Mouse (Mus musculus) retina, adult 2 months (tissue): ENCODE measurements at regions not wholly inside any gene's neighbourhood (a gene's known extent, or its start where the extent isn't known, plus 50 kb on each side); places are given as distances from the start of the nearest gene placed in this dataset.

Source experiments
- DNase-seq: peaks from one replicate; pipeline ENCODE4 v3.0.0-alpha.2; 2012; ENCODE audit warnings: low read depth, low spot score

- DNase-seq: peak; percentile 32
These were observed 198.4 kb downstream of the Klf6 start for GRCm38 (mm10) chr13:6059515-6060228.

GRCm38 (mm10) chr13:6060229-6060845 lies 199.1 kb downstream of the Klf6 start:
- DNase-seq: no peak

DNA sequence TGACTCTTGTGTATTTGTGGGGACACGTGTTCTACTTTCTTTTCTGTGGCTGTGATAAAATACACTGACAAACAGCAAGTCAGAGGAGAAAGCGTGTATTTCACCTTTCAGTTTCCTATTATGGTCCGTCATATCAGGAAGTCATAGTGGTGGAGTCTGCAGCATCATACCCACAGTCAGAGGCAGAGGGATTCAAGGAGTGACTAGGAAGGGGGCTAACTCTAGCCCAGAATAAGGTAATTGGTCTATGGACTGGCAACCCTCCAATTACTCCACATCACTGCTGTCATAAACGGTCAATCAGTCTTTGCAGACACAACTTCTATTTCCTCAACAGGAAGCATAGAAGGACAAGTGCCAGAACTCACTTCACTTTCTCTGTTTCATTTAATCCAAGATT lies 201.0 kb downstream of the Klf6 start:
- DNase-seq: no peak

GRCm38 (mm10) chr13:6062729-6063386 lies 201.6 kb downstream of the Klf6 start:
- no peak for DNase-seq

DNA sequence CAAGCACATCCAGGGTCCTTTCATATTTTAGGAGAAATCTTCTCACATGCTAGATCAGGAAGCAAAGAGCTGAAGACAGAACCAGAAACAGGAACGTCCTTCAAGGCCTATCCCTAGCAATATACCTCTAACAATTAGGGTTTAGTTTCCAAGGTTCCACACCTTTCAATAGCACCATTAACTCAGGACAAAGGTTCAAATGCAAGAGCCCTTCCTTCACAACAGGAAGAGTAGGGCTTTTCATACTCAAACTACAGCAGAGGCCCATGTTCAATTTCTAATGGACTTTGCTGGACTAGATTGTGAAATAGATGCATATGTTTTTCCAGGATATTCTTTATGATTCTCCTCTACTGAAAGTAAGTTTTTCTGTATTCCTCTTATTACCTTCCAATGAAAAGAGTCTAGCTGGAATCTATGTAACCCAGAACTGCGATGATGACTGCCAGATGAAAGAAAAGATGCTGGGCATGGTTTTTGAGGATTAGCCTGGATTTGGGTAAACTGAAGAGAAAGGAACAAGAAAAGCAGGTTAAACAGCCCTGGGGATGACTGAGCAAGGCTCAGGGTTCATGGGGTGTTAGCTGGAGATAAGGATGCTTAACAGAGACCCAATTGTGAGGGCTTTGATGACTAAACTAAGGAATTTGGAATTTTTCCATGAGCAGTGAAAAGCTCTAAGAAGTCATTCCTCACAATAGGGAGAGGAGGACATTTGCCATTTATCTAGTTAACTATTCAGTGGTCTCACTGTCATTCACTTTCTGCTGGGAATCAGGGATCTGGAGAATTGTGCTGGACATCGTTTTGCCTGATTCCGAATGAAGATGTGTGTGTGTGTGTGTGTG lies 215.9 kb downstream of the Klf6 start:
- DNase-seq: no peak

GRCm38 (mm10) chr13:6085891-6086290 lies 224.6 kb downstream of the Klf6 start:
- no peak for DNase-seq

GRCm38 (mm10) chr13:6109018-6109657 lies 247.9 kb downstream of the Klf6 start:
- no peak for DNase-seq

GRCm38 (mm10) chr13:6119703-6120102 lies 258.4 kb downstream of the Klf6 start:
- no peak for DNase-seq

- DNase-seq: no peak
These were observed 266.0 kb downstream of the Klf6 start for GRCm38 (mm10) chr13:6127311-6127710.

DNA sequence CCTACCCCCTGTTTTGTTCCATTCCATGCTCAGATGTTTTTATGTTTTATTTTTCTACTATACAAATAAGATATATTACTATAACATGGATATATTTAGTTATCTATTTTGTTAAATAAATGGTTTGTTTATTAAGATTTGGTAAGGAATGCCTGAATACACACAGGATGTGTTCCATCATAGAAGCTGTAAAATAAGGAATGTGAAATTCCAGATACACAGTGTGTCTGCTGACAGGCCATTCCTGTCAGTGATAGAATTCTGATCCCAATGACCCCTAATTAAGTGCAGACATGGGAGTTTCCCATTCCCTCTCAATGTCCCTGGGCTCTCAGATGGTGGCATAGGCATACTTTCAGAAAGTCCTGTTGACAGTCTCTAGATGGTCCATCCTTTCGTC lies 267.6 kb downstream of the Klf6 start:
- no peak for DNase-seq

- no peak for DNase-seq
These were observed 270.1 kb downstream of the Klf6 start for GRCm38 (mm10) chr13:6131363-6131762.

DNA sequence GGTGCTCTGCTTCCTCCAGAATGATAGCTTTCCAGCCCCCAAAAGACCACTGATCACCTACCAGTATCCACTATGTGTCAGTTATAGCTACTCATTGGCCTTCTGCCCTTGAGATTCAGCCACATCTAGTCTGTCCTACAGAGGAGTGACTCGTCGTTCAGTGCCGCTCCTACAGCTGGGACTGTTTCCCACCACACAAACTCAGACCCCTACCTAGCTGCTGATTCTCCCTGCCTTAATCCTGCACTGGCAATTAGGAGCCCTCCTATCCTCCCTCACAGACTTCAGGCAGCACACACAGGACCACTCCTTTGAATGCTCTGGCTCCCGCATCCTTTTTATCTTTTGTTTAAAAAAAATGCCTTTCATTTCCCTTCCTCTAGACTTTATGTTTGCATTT lies 275.9 kb downstream of the Klf6 start:
- no peak for DNase-seq

- no peak for DNase-seq
These were observed 281.5 kb downstream of the Klf6 start for GRCm38 (mm10) chr13:6142771-6143170.

GRCm38 (mm10) chr13:6153657-6154056 lies 292.4 kb downstream of the Klf6 start:
- no peak for DNase-seq

DNA sequence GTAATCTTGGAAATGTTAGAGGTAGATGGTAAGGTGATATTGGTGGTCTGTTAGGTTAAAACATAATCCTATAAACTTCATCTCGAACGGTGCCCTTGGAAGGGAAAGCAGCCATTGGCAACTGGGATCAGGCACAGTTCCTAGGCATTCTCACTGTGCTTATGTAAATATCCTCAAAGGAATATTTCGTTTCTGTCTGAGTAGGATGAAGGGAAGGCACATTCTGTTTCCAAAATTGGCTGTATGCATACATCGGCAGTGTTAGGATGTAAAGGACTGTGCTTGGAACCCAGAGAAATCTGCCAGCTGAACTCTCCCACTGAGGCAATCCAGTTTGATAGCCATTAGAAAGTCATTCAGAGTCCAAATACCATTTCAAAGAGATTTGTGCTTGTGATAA lies 294.9 kb downstream of the Klf6 start:
- DNase-seq: no peak

- DNase-seq: no peak
These were observed 295.7 kb downstream of the Klf6 start for GRCm38 (mm10) chr13:6157029-6157428.

DNA sequence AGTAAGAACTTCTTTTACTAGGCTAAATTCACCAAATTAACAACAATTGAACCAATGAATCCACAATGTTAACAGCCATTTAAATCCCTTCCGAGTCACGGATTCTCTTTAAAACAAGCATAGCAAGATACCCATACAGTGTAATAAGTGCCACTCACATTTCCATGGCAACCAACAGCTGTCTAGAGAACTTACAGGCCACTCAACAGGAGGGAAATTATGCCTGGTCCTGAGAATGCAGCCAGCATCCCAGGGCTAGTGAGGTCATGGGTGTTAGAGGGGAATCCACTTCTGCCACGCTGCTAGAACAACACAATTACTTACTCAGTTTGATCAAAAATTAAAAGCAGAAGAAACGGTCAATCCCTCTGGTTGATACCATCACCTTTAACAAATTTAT lies 296.7 kb downstream of the Klf6 start:
- no peak for DNase-seq

GRCm38 (mm10) chr13:6159412-6159811 lies 298.1 kb downstream of the Klf6 start:
- DNase-seq: no peak

- DNase-seq: no peak
These were observed 304.6 kb downstream of the Klf6 start for GRCm38 (mm10) chr13:6165916-6166315.

GRCm38 (mm10) chr13:6167055-6167761 lies 305.9 kb downstream of the Klf6 start:
- DNase-seq: peak; percentile 6

DNA sequence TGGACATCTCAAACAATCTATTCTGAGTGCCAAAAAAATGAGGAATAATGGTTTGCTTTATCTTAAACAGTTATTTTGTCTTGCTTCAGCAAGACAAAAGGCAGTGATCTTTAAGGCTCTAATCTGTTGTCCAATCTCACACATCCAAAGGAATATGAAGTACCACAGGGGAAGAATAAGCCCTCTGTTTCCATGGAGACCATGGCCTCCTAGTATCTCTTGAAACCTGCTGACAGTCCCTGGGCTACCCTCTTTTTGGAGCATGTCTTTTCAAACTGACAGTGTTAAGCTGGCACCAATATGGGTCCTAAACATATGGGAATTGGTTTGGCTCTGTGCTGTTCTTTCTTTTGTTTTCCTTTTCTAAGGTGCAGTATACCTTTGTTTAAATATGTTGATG lies 311.8 kb downstream of the Klf6 start:
- DNase-seq: no peak
